In genomic region chr13:43239790-43240216, GRCm38 (mm10) we compare ENCODE assay signal across 9 mouse cellular contexts.
A peak's percentile ranks its signal among the peaks of the same experiment; 100 is the strongest.
DNase-seq lines count a peak whose midpoint lies in the region; ATAC-seq and TF ChIP-seq lines count a peak whose summit lies in the region.
"Had no signal": no experiment of that assay in that cellular context is flagged by ENCODE, and none has a peak within 500 bp of the region (broad histone marks: within the 10 kb centered on the region; RNA-seq: fewer than 3 reads in every experiment).

No protein-coding gene starts in this region.

- no peaks in the 10 kb centered on the region for H3K36me3 ChIP-seq in heart, embryonic 11.5 days (ENCODE audit: control insufficient read depth, insufficient read depth, low read length)
- H3K36me3 ChIP-seq in MEL (ENCODE audit: control insufficient read depth in 1 of 2, insufficient read depth in 2 of 2, low read length in 2 of 2) = peaks cover 0 to 33% of the 10 kb centered on the region in 2 experiments; a peak in 2 of 4 replicates
- H3K36me3 ChIP-seq: midbrain, embryonic 12.5 days had no signal

- no peak overlapping the region for H3K4me2 ChIP-seq in heart, embryonic 11.5 days
- H3K4me2 ChIP-seq: midbrain, embryonic 12.5 days had no signal

- no peak for TF ChIP-seq RAD21 in MEL (IDR thresholded peaks at IDR 0.05; ENCODE audit: low read depth, low read length)

- TF ChIP-seq CTCF in MEL (IDR thresholded peaks at IDR 0.05 in 2 of 3, conservative IDR thresholded peaks at IDR 0.05 in 1 of 3; ENCODE audit: control insufficient read depth in 1 of 3, insufficient read depth in 1 of 3, low read depth in 2 of 3, low read length in 3 of 3, poor library complexity in 1 of 3, severe bottlenecking in 1 of 3) = no peak

- H3K4me1 ChIP-seq in heart, embryonic 11.5 days (ENCODE audit: control insufficient read depth, insufficient read depth, low read length) = peaks cover 53% of the 10 kb centered on the region
- peaks cover 25 to 49% of the 10 kb centered on the region in 2 experiments for H3K4me1 ChIP-seq in MEL (ENCODE audit: control insufficient read depth in 1 of 2, insufficient read depth in 2 of 2, low read length in 2 of 2)

- ATAC-seq in heart, embryonic 11.5 days (replicated peaks; ENCODE audit: insufficient number of reproducible peaks, low FRiP score, low TSS enrichment) = no peak
- peak; percentile 57 for ATAC-seq in granulocyte monocyte progenitor cell, adult 5-6 weeks (replicated peaks; ENCODE audit: poor library complexity, severe bottlenecking)

- TF ChIP-seq POLR2A in MEL (IDR thresholded peaks at IDR 0.05; ENCODE audit: control insufficient read depth in 1 of 2, insufficient read depth in 1 of 2, low read depth in 1 of 2, low read length in 2 of 2, poor library complexity in 1 of 2) = no peak

- no peaks in the 10 kb centered on the region for H3K27me3 ChIP-seq in heart, embryonic 11.5 days (ENCODE audit: control insufficient read depth, insufficient read depth, low read length)
- H3K27me3 ChIP-seq in MEL (ENCODE audit: control insufficient read depth in 1 of 2, insufficient read depth in 2 of 2, low read length in 2 of 2) = no peaks in the 10 kb centered on the region
- H3K27me3 ChIP-seq: midbrain, embryonic 12.5 days had no signal

- TF ChIP-seq EP300 in MEL (IDR thresholded peaks at IDR 0.05; ENCODE audit: low read depth in 1 of 2, low read length in 2 of 2) = peak; percentile 78 to 84

- H3K27ac ChIP-seq in heart, embryonic 11.5 days (ENCODE audit: low read depth, low read length) = no peak overlapping the region
- H3K27ac ChIP-seq in MEL (ENCODE audit: control insufficient read depth, low read depth, low read length) = peak overlapping the region; percentile 13; the same call in 1 of the 2 replicates
- H3K27ac ChIP-seq: midbrain, embryonic 12.5 days had no signal

- no peaks in the 10 kb centered on the region for H3K79me2 ChIP-seq in MEL (ENCODE audit: control insufficient read depth, insufficient read depth, low read length, poor library complexity)

- H3K4me3 ChIP-seq in heart, embryonic 11.5 days (ENCODE audit: low read depth, low read length) = no peak overlapping the region
- H3K4me3 ChIP-seq in MEL (ENCODE audit: control insufficient read depth in 1 of 2, insufficient read depth in 1 of 2, low read depth in 2 of 2, low read length in 2 of 2) = peak overlapping the region; percentile 22 to 70; a peak in 2 of 4 replicates
- H3K4me3 ChIP-seq: midbrain, embryonic 12.5 days had no signal

- WGBS in heart, embryonic 11.5 days (ENCODE audit: insufficient replicate concordance) = 84% methylated on average over 11 of the region's 11 CpGs

- no peaks in the 10 kb centered on the region for H3K9me3 ChIP-seq in heart, embryonic 11.5 days (replicated peaks; ENCODE audit: control insufficient read depth, low read length)
- H3K9me3 ChIP-seq in MEL (replicated peaks; ENCODE audit: insufficient read depth, low read length) = no peaks in the 10 kb centered on the region
- H3K9me3 ChIP-seq: midbrain, embryonic 12.5 days had no signal

- no peak overlapping the region for H3K9ac ChIP-seq in heart, embryonic 11.5 days (ENCODE audit: low read depth, low read length)
- no peak overlapping the region for H3K9ac ChIP-seq in MEL (ENCODE audit: control insufficient read depth, low read depth, low read length, poor library complexity, severe bottlenecking)
- H3K9ac ChIP-seq: midbrain, embryonic 12.5 days had no signal

- DNase-seq in heart, adult 8-10 months (ENCODE audit: low spot score) = peak; percentile 63
- peak; percentile 92 for DNase-seq in MEL (ENCODE audit: low read depth, low spot score)
- peak; percentile 60 for DNase-seq in lung, postnatal 14 days
- DNase-seq in embryo, embryonic 9.5 days (ENCODE audit: extremely low spot score) = no peak
- no peak for DNase-seq in urinary bladder, postnatal 10 days (ENCODE audit: low spot score)
- DNase-seq in cerebellum, adult 9-10 months = no peak

TF ChIP-seq in MEL, 35 proteins besides CTCF, POLR2A, EP300 and RAD21:
- TF ChIP-seq MYB (IDR thresholded peaks at IDR 0.05; ENCODE audit: low read depth, low read length) (peak; percentile 72), USF2 (IDR thresholded peaks at IDR 0.05; ENCODE audit: borderline replicate concordance in 1 of 2, insufficient read depth in 1 of 2, low read depth in 1 of 2, low read length in 2 of 2) (no peak), MXI1 (IDR thresholded peaks at IDR 0.05; ENCODE audit: low read depth, low read length) (peak; percentile 59; the same call in 1 of the 2 replicates), KAT2A (conservative IDR thresholded peaks at IDR 0.05; ENCODE audit: low read depth, low read length) (no peak), MYC (IDR thresholded peaks at IDR 0.05; ENCODE audit: low read depth, low read length) (no peak), CHD1 (IDR thresholded peaks at IDR 0.05; ENCODE audit: low read depth, low read length) (no peak), GATA1 (IDR thresholded peaks at IDR 0.05; ENCODE audit: low read depth, low read length) (peak; percentile 62; the same call in 1 of the 2 replicates), ZC3H11A (IDR thresholded peaks at IDR 0.05; ENCODE audit: low read depth, low read length) (no peak), TBP (IDR thresholded peaks at IDR 0.05; ENCODE audit: low read depth, low read length) (0 out of 2 replicates have a peak, but pooled peaks have one; percentile 40), ETS1 (IDR thresholded peaks at IDR 0.05; ENCODE audit: low read depth, low read length) (peak; percentile 89), BHLHE40 (IDR thresholded peaks at IDR 0.05; ENCODE audit: borderline replicate concordance, low read depth, low read length) (peak; percentile 47; the same call in 1 of the 2 replicates), ZMIZ1 (IDR thresholded peaks at IDR 0.05; ENCODE audit: low read depth, low read length) (no peak), MAZ (IDR thresholded peaks at IDR 0.05; ENCODE audit: low read depth, low read length) (peak; percentile 43; the same call in 1 of the 2 replicates), HCFC1 (IDR thresholded peaks at IDR 0.05; ENCODE audit: low read depth, low read length) (0 out of 2 replicates have a peak, but pooled peaks have one; percentile 33), SIN3A (IDR thresholded peaks at IDR 0.05; ENCODE audit: low read length) (peak; percentile 60), ZNF384 (IDR thresholded peaks at IDR 0.05; ENCODE audit: low read depth, low read length) (no peak), TAL1 (IDR thresholded peaks at IDR 0.05; ENCODE audit: low read length) (no peak), GABPA (IDR thresholded peaks at IDR 0.05; ENCODE audit: low read depth, low read length) (no peak), USF1 (IDR thresholded peaks at IDR 0.05; ENCODE audit: low read depth, low read length) (no peak), E2F4 (IDR thresholded peaks at IDR 0.05; ENCODE audit: borderline replicate concordance, low read depth, low read length) (no peak), ELF1 (IDR thresholded peaks at IDR 0.05; ENCODE audit: low read depth, low read length) (no peak), MEF2A (IDR thresholded peaks at IDR 0.05; ENCODE audit: extremely low read depth, insufficient replicate concordance, low read depth, low read length, poor library complexity, severe bottlenecking) (no peak), POLR2AphosphoS5 (IDR thresholded peaks at IDR 0.05; ENCODE audit: borderline replicate concordance, low read depth, low read length) (no peak), CHD2 (IDR thresholded peaks at IDR 0.05; ENCODE audit: low read length) (no peak), ZKSCAN1 (IDR thresholded peaks at IDR 0.05; ENCODE audit: low read depth, low read length) (no peak), RCOR1 (IDR thresholded peaks at IDR 0.05; ENCODE audit: low read depth, low read length) (peak; percentile 75), UBTF (IDR thresholded peaks at IDR 0.05; ENCODE audit: borderline replicate concordance, insufficient read depth, low read depth, low read length) (no peak), NRF1 (IDR thresholded peaks at IDR 0.05; ENCODE audit: insufficient read depth, low read depth, low read length, poor library complexity, severe bottlenecking) (peak; percentile 37; the same call in 1 of the 2 replicates), NELFE (IDR thresholded peaks at IDR 0.05; ENCODE audit: low read depth, low read length) (no peak), MAX (IDR thresholded peaks at IDR 0.05; ENCODE audit: low read length) (peak; percentile 70), SMC3 (IDR thresholded peaks at IDR 0.05; ENCODE audit: low read depth, low read length) (no peak), MAFK (IDR thresholded peaks at IDR 0.05; ENCODE audit: borderline replicate concordance, low read depth, low read length) (no peak), JUND (IDR thresholded peaks at IDR 0.05; ENCODE audit: low read depth, low read length) (peak; percentile 66; the same call in 1 of the 2 replicates), POLR2AphosphoS2 (IDR thresholded peaks at IDR 0.05; ENCODE audit: low read length) (no peak), TCF12 (IDR thresholded peaks at IDR 0.05; ENCODE audit: low read depth, low read length) (peak; percentile 35; the same call in 1 of the 2 replicates)

Comparison
In these comparisons a context has a peak if more than half of its experiments do, and no peak if none do; other contexts are left out.
1. DNase-seq: peak in heart, adult 8-10 months (single experiment), MEL (single experiment) and lung, postnatal 14 days (single experiment); none in embryo, embryonic 9.5 days (single experiment), urinary bladder, postnatal 10 days (single experiment) and cerebellum, adult 9-10 months (single experiment).